Mouse (Mus musculus) heart, embryonic 12.5 days (tissue): ENCODE results near the gene Pifo. TPM values are rescaled to one million over a fixed set of nuclear protein-coding genes. Genes with fewer than 3 reads are reported as not detected.
"Not testable (repeated sequence)": the region's sequence is repeated elsewhere in the genome, so short reads cannot be mapped to it uniquely, and the experiment has no call there.

ENCODE experiments used
- ATAC-seq: fragments of 200-750 bp; cut with Nextera tagmentation; 2 replicates; pipeline ENCODE4 v1.8.0; 2017; ENCODE audit warnings: moderate TSS enrichment, moderate library complexity; ENCODE audit not compliant: insufficient number of reproducible peaks, low FRiP score
- H3K27ac ChIP-seq: fragments of 300-500 bp; sonication (generic); 2 replicates; pipeline ENCODE4 v1.5.1; 2016; ENCODE audit warnings: mild to moderate bottlenecking, moderate library complexity; ENCODE audit not compliant: poor library complexity, severe bottlenecking
- H3K27me3 ChIP-seq: fragments of 300-500 bp; sonication (generic); replicated peaks from 2 replicates; pipeline ENCODE4 v1.6.1; 2016; ENCODE audit warnings: mild to moderate bottlenecking, moderate library complexity
- H3K36me3 ChIP-seq: fragments of 300-500 bp; sonication (generic); 2 replicates; pipeline ENCODE4 v1.6.1; 2016; ENCODE audit warnings: mild to moderate bottlenecking, moderate library complexity
- H3K4me1 ChIP-seq: fragments of 300-500 bp; sonication (generic); replicated peaks from 2 replicates; pipeline ENCODE4 v1.6.1; 2016; ENCODE audit warnings: mild to moderate bottlenecking
- H3K4me2 ChIP-seq: fragments of 300-500 bp; sonication (generic); 2 replicates; pipeline ENCODE4 v1.6.1; 2016; ENCODE audit warnings: mild to moderate bottlenecking, moderate library complexity
- H3K4me3 ChIP-seq: fragments of 300-500 bp; sonication (generic); 2 replicates; pipeline ENCODE4 v1.5.1; 2016; ENCODE audit warnings: mild to moderate bottlenecking
- H3K9ac ChIP-seq: fragments of 300-500 bp; sonication (generic); 2 replicates; pipeline ENCODE4 v1.6.1; 2016; ENCODE audit warnings: mild to moderate bottlenecking, moderate library complexity
- H3K9me3 ChIP-seq: fragments of 300-500 bp; sonication (generic); replicated peaks from 2 replicates; pipeline ENCODE4 v1.6.1; 2016; ENCODE audit warnings: mild to moderate bottlenecking, moderate library complexity
- WGBS: fragments of 180-500 bp; shearing (Covaris S2); methylation state at CpG from one replicate; pipeline ENCODE4 v1.1.7; 2016; 5-methylcytosine and 5-hydroxymethylcytosine counted together
- polyA plus RNA-seq: library from polyadenylated mRNA; unstranded; fragments of >200 nt; fragmentation: Nextera tagmentation; extraction: Ambion mirVana; gene quantifications from 2 replicates; pipeline ENCODE4 v1.2.1, GENCODE M21; 2016

Pifo gene
- polyA plus RNA-seq: not detected in 2 replicates

DNA sequence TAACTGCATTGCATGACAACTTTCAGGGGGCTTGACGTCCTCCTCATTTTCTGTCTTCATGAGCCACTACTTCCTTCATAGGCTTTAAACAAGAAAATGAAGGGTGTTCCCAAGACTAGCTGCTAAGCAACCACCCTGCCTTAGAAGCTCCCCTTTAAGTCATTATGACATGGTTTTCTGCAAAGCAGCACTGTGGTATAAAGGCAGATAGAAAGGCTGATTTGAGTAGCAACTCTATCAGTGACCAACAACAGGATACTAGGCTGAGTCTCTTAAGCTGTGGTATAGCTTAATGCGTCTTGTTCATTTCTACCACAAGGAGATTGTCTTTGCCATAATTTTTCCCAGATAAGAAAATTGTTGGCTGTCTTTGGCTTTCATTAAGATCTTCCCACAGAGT is at the start of gene Pifo:
TSS of gene Pifo (minus strand) at position 101 of the 400 bp plus-strand sequence.
- Histone ChIP-seq H3K4me1 (no peaks in the 10 kb centered on the region), H3K4me2 (no peak within 1 kb of the TSS), H3K4me3 (no peak within 1 kb of the TSS), H3K9me3 (no peaks in the 10 kb centered on the region), H3K27ac (no peak within 1 kb of the TSS), H3K27me3 (no peaks in the 10 kb centered on the region), H3K36me3 (no peaks in the 10 kb centered on the region), H3K9ac (no peak within 1 kb of the TSS)
- no peak for ATAC-seq
- 73% methylated on average over 2 of the region's 2 CpGs for WGBS

DNA sequence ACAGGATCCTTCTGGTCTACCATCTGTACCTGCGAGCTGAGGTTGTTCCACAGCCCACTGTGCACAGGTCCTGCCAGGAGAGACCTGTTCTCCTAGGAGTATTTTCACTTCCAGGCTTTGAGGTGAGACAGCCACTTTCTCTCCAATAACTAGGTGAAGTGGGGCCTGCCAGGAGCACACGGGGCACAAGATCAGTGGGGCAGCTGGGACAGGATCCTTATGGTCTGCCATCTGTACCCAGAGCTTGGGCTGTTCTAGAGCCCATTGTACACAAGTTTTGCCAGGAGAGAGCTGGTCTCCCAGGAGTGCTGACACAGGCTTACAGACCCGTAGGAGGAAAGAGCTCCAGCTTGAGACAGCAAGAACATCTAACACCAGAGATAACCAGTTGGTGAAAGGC is 43.5 kb upstream of the Pifo start:
- Histone ChIP-seq H3K27ac (no peak overlapping the region), H3K4me1 (no peaks in the 10 kb centered on the region), H3K9me3 (peaks cover 4% of the 10 kb centered on the region; the same call in 1 of the 2 replicates), H3K9ac (no peak overlapping the region), H3K4me2 (no peak overlapping the region), H3K27me3 (no peaks in the 10 kb centered on the region), H3K36me3 (no peaks in the 10 kb centered on the region), H3K4me3 (no peak overlapping the region)
- ATAC-seq: no peak
- WGBS: 68% methylated on average over 3 of the region's 3 CpGs

DNA sequence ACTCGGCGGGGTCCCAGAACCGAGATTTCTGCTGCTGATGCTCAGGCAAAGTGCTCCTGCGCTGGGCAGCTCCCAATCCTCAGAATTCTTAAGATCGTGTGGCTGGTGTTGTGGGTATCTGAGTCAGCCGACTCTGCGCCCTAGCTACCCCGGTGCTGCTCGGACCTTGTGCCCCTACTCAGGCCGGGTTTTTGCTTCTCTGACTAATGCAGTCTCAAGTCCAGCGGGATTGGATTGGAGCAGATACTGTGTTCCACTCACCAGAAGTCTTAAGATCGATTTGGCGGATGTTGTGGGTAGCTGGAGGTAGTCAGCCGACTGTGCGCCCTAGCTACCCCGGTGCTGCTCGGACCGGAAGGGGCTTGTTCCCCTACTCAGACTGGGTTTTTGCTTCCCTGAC is 37.5 kb upstream of the Pifo start:
- H3K27me3 ChIP-seq: no peaks in the 10 kb centered on the region
- no peak overlapping the region for H3K27ac ChIP-seq
- no peaks in the 10 kb centered on the region for H3K36me3 ChIP-seq
- H3K4me1 ChIP-seq: no peaks in the 10 kb centered on the region
- no peak overlapping the region for H3K9ac ChIP-seq
- H3K9me3 ChIP-seq: no peaks in the 10 kb centered on the region
- ATAC-seq: no peak
- 44% methylated on average over 18 of the region's 18 CpGs for WGBS
- no peak overlapping the region for H3K4me2 ChIP-seq
- no peak overlapping the region for H3K4me3 ChIP-seq

DNA sequence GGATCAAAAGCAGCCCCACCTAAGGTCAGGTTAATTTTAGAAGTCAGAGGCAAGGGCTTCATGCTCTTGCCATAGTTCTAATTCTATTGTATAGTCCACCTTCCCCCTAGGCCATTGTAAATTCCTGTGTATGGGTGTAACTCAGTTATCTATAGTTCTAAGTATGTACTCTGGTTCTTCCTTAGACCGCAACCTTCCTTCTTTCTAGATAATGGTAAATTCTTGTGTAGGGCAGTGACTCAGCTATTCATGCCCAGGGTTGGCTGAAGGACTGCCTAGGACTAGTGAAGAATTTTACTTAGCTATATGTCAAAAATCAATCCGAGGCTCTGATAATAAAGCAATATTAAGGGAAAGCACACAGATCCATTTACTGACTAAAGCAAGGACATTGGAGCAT is 25.9 kb upstream of the Pifo start:
- H3K27ac ChIP-seq: no peak overlapping the region
- H3K36me3 ChIP-seq: no peaks in the 10 kb centered on the region
- no peaks in the 10 kb centered on the region for H3K4me1 ChIP-seq
- H3K4me2 ChIP-seq: no peak overlapping the region
- H3K9ac ChIP-seq: no peak overlapping the region
- H3K4me3 ChIP-seq: no peak overlapping the region
- no peak for ATAC-seq
- WGBS: 79% methylated on average over 2 of the region's 2 CpGs
- no peaks in the 10 kb centered on the region for H3K27me3 ChIP-seq
- H3K9me3 ChIP-seq: no peaks in the 10 kb centered on the region; the same call in none of the 2 replicates

DNA sequence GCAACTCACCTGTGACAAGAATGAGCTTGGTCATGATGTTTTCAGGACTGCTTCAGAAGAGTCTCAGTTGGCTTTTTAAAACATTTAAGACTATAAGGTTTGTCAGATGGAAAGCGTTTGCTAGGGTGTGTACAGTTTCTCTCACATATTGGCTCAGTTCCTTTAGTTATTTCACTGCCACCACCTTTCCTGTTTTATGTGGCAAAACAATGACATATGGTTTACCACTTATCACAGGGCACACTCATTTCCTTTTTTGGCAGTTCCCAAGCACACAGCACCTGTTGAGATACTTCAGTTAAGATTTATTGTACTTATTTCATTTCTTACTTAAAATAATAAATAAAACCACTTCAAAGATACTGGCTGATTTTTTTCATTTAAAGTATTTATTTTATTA is 18.3 kb upstream of the Pifo start, which contains the start of gene Chil5:
TSS of gene Chil5 (minus strand) at position 34 of the 400 bp plus-strand sequence.
- Histone ChIP-seq H3K4me2 (no peak within 1 kb of the TSS), H3K9ac (no peak within 1 kb of the TSS), H3K9me3 (no peaks in the 10 kb centered on the region; the same call in 1 of the 2 replicates), H3K27me3 (no peaks in the 10 kb centered on the region), H3K4me3 (no peak within 1 kb of the TSS), H3K4me1 (no peaks in the 10 kb centered on the region), H3K27ac (no peak within 1 kb of the TSS), H3K36me3 (no peaks in the 10 kb centered on the region)
- ATAC-seq: no peak
- WGBS: 73% methylated on average over 1 of the region's 1 CpGs

DNA sequence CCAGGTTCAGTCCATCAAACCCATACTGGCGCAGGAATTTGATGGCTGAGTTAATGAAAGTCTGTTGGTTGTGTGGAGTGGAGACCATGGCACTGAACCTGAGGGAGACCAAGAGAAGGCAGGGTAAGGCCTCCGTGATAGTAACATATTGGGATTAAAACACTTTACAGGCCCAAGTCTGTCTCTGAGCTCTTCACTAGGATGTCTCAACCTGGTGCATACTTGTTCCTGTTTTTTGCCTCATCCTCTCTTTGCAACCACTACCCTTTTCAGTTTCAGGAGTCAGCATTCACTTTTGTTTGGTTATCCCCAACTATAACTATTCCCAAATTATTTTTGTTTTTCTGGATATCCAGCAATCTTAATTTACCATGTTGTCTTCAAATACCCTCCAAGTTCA is 9.7 kb upstream of the Pifo start:
- Histone ChIP-seq H3K27ac (no peak overlapping the region), H3K27me3 (no peaks in the 10 kb centered on the region), H3K9ac (no peak overlapping the region), H3K4me3 (no peak overlapping the region), H3K4me2 (no peak overlapping the region), H3K36me3 (no peaks in the 10 kb centered on the region), H3K9me3 (no peaks in the 10 kb centered on the region), H3K4me1 (no peaks in the 10 kb centered on the region)
- no peak for ATAC-seq
- WGBS: 83% methylated on average over 2 of the region's 2 CpGs

DNA sequence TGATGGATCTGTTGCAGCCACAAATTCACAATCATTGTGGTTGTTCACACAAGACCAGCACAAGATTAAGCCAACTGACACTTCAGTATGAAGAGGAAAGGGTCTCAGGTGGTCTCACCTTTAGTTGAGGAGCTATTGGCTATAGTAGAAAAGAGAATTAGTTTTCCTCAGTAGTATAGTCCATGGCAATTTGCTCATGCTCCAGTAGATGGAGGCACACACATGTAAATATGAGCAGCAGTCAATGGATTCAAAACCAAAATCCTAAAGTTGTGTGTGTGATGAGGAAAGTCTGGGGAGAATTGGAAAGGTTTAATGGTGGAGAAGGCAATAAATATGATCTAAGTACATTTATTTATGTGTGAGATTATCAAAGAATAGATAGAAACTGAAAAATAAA is 7.4 kb upstream of the Pifo start:
- Histone ChIP-seq H3K4me3 (no peak overlapping the region), H3K27ac (no peak overlapping the region), H3K27me3 (no peaks in the 10 kb centered on the region), H3K9me3 (no peaks in the 10 kb centered on the region), H3K4me1 (no peaks in the 10 kb centered on the region), H3K4me2 (no peak overlapping the region), H3K36me3 (no peaks in the 10 kb centered on the region), H3K9ac (no peak overlapping the region)
- ATAC-seq: no peak

DNA sequence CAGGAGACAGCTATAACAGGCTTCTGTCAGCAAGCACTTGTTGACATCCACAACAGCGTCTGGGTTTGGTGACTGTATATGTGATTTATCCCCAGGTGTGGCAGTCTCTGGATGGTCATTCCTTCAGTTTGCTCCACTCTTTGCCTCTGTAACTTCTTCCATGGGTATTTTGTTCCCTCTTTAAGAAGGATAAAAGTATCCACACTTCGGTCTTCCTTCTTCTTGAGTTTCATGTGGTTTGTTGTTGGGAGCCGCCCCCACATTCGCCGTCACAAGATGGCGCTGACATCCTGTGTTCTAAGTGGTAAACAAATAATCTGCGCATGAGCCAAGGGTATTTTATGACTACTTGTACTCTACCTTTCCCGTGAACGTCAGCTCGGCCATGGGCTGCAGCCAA is 11.1 kb downstream of the Pifo start:
- not testable (repeated sequence) for ATAC-seq, H3K4me2 ChIP-seq, H3K9me3 ChIP-seq, H3K9ac ChIP-seq, H3K36me3 ChIP-seq, H3K4me3 ChIP-seq, H3K27me3 ChIP-seq, H3K27ac ChIP-seq
- H3K4me1 ChIP-seq: peaks cover 15% of the 10 kb centered on the region
- WGBS: 44% methylated on average over 10 of the region's 10 CpGs

DNA sequence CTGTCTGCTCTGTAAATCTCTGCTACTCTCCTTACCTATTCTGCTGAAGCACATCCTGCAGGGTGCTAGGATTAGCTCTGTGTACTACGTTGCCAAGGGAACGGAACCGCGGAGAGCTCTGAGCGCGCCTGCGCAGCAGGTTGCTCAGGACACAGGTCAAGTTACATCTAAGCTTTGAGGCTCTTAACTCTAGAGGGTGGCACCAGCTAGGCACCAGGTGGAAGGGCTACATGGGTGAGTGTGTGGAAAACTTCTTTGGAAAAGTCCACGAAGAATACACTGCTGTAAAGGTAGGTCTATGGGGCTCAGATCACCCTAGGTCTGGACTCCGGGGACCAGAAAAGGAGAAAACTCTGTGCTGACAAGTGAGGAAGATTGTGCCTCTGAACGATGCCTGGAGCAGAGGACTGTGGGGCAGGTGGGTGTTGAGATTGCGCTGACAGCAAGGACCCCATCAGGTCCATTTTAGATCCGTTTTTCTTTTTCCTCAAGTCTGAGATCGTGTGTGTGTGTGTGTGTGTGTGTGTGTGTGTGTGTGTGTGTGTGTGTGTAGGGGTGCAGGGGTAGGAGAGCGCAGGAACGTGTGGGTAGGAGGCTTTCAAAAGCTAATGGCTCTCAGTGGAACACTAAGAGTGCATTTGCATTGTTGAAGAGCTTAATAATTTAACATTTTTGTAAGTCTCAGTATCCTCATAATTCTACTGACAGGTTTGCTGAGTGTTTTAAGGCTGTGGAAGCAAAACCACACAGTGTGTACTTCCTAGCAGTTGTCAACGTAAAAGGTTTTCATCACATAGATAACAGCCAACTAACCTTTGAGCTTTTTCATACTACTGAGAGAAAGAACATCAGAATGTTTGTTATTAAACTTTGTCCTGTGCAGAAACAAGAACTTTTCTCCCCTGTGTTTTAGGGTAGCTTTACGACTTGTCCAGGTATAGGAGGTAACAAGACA is 12.8 kb downstream of the Pifo start:
- H3K9me3 ChIP-seq: no peaks in the 10 kb centered on the region
- peak overlapping the region; percentile 68 for H3K4me2 ChIP-seq
- peak overlapping the region; percentile 32 for H3K4me3 ChIP-seq
- H3K9ac ChIP-seq: no peak overlapping the region
- WGBS: 16% methylated on average over 17 of the region's 17 CpGs
- H3K27me3 ChIP-seq: no peaks in the 10 kb centered on the region
- ATAC-seq: peak; percentile 78
- peaks cover 15% of the 10 kb centered on the region for H3K4me1 ChIP-seq
- H3K27ac ChIP-seq: no peak overlapping the region
- no peaks in the 10 kb centered on the region for H3K36me3 ChIP-seq

DNA sequence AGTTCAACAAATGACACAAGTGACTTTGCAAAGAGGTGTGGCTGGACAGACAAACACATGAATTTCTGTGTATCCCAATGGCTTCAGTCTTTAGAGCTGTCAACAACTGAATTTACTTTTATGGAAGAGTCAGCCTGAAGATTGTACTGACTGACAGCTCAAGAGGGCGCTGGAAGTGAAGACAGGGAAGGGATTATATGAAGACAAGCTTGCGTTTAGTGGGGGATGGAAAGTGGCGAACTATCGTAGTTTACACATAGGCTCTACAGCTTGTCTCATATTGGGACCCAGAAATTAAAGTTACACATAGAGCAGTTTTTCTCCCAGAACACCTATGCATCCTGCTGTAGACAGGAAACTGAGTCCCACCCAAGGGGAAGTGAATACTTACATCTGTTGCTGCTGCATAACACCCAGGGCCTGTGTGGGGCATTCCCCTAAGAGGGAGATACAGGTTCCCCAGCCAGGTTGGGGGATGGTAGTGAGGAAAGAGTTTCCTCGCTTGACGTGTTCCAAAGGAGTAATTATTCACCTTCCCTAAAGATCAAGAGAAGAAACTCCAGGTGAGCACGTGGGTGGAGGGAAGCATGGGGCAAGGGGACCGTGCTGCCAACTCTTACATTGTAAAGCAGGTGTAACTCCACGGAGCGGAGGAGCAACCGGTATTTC is 13.6 kb downstream of the Pifo start:
- WGBS: 16% methylated on average over 11 of the region's 11 CpGs
- no peaks in the 10 kb centered on the region for H3K36me3 ChIP-seq
- peak overlapping the region; percentile 68 for H3K4me2 ChIP-seq
- H3K27me3 ChIP-seq: no peaks in the 10 kb centered on the region
- no peak overlapping the region for H3K27ac ChIP-seq
- peak overlapping the region; percentile 32 for H3K4me3 ChIP-seq
- H3K9me3 ChIP-seq: no peaks in the 10 kb centered on the region
- H3K9ac ChIP-seq: no peak overlapping the region
- peaks cover 15% of the 10 kb centered on the region for H3K4me1 ChIP-seq
- ATAC-seq: no peak

DNA sequence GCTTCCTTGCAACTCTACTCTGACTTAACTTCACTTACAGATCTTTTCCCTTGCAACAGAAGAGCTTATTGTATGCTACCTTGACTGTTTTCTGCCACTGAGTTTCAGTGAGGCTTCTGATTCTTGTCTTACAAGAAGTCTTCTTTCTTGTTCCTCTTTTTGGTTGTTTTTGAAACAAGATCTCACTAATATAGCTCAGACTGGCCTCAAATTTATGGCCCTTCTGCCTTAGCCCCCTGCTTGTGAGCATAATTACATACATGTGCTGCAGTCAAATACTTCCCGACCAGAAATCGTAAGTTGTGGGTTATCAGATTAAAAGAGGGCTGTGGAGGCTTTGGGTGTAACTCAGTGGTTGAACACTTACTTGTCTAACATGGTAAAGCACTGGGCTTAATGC is 19.7 kb downstream of the Pifo start:
- no peak overlapping the region for H3K4me3 ChIP-seq
- H3K36me3 ChIP-seq: no peaks in the 10 kb centered on the region
- no peak for ATAC-seq
- no peak overlapping the region for H3K9ac ChIP-seq
- no peak overlapping the region for H3K4me2 ChIP-seq
- 68% methylated on average over 2 of the region's 2 CpGs for WGBS
- H3K4me1 ChIP-seq: no peaks in the 10 kb centered on the region
- H3K9me3 ChIP-seq: no peaks in the 10 kb centered on the region
- no peaks in the 10 kb centered on the region for H3K27me3 ChIP-seq
- no peak overlapping the region for H3K27ac ChIP-seq
